Mouse (Mus musculus) heart, postnatal 4 days (tissue): ENCODE measurements around the gene Zyg11b. TPM values are rescaled to one million over a fixed set of nuclear protein-coding genes. Genes with fewer than 3 reads are reported as not detected.

Experiments
- DNase-seq: peaks from one replicate; pipeline ENCODE4 v3.0.0; 2021
- total RNA-seq, 2 experiments: library from RNA; stranded (reverse); gene quantifications; 2 replicates each; pipeline ENCODE4 v1.2.3; 2021

Zyg11b gene
- total RNA-seq: 10 to 100 TPM; 30.9 to 31.4 TPM

DNA sequence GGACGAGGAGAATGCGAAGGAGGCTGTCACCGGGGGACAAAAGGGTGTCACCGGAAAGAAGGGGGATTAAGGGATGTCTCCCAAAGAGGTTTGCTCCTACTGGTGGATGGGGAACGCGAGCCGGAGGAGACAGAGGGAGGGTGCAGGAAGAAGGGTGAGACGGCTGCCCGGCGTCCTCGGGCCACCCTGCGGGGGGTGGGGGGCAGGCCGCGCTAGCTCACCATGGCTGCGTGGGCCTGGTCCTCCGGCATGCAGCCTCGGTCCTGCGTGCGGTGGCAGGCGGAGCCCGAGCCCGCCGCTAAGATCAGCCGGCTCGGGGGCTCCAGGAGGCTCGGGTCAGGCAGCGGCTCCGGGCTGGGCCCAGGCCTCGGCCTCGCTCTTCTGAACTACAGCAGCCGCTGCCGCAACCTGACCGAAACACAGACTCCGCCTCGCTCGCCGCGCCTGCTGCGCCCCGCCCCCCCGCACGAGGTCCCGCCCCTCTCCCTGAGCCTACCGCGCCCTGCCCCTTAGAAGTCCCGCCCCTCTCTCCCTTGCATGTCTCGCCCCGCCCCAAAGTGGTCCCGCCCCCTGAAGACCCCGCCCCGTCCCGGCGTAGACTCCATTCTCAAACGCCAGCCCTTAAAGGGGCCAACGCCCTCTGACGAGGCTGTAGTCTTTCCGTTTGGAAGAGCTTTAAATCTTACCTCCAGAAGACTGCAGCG lies at the start of gene Zyg11b:
TSS of gene Zyg11b (minus strand) at position 427 of the 704 bp plus-strand sequence.
- peak; percentile 92 for DNase-seq

DNA sequence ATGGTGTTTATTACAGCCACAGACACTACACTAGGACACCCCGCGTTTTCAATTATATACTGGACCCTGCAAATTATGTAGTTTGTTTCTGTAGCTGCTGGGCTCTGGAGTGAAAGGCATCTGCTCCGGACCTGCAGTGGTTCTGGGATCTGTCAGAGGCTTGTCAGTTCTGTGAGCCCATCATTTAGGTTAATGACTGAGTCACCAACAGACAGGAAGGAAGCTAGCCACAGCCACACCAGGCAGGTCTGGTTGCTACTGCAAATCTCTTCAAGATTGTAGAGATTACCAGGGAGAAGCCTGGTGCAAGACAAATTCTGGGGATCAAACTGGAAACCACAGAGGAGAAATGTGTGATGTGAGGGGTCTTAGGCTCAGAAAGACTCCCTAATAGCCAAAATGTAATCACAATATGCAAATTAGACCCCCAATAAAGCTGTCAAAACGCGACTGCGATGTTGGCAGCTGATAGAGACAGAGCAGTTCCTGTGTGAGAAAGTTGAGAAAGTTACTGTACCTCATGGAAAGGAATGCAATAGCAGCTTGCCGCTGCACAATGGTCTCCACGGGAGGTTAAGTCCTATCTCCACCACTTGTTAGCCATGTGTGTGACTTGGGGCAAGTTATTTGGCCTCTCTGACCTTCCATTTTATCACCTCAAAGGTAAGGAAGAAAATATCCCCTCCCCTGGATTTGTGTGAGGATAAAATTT lies 49.1 kb upstream of the Zyg11b start:
- DNase-seq: no peak

DNA sequence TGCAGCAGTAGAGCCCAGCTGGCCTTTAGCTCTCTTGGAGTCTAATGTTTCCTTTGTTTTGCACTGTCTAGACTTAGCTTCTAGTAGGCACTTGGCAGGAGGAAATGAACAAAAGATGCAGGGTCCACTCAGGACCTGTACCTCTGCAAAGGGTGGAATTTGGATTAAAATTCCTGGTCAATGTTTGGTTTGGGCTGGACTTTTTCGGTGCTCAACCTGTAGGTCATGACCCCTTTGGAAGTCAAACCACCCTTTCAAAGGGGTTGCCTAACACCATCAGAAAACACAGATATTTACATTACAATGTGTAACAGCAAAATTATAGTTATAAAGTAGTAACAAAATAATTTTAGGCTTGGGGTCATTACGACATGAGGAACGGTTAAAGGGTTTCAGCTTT lies 48.2 kb upstream of the Zyg11b start:
- no peak for DNase-seq

DNA sequence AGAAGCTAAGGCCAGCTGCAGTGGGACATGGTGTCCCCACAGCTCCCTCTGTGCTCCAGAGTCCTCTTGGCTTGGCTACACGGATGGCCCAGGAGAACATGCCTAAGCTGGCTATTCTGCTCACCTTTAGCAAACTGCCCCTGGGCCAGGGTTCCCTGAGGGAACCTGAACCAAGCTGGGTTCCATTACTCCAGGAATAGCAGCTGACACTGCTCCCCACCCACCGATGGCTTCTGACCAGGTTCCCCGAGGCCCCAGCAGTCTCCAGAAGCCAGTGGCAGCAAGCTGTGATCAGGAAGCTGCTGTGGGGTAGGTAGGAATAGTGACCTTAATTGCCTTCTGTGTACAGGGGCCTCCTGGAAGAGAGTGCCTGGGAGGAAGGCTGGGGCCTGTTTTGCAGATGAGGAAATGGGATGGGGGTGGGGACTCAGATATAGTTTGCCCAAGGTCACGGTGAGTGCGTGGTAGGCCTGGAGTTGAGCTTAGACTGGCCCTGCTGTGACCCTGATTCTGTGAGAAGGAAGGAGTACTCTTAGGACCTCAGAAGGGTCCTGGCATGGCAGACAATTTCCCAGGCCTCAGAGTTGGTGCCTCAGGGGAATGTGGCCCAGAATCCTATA lies 47.5 kb upstream of the Zyg11b start:
- DNase-seq: peak; percentile 30

DNA sequence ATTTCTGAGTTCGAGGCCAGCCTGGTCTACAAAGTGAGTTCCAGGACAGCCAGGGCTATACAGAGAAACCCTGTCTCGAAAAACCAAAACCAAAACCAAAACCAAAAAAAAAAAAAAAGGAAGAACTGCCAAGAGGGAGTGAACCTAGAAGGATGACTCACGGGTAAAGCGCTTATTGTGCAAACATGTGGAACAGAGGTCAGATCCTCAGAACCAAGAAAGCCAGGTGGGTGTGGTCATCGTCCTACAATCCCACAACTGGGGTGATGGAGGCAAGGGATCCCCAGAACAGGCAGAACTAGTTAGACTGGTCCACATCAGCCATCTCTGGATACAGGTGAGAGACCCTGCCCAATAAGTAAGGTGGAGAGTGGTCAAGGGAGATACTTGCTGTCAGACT lies 46.2 kb upstream of the Zyg11b start:
- no peak for DNase-seq

DNA sequence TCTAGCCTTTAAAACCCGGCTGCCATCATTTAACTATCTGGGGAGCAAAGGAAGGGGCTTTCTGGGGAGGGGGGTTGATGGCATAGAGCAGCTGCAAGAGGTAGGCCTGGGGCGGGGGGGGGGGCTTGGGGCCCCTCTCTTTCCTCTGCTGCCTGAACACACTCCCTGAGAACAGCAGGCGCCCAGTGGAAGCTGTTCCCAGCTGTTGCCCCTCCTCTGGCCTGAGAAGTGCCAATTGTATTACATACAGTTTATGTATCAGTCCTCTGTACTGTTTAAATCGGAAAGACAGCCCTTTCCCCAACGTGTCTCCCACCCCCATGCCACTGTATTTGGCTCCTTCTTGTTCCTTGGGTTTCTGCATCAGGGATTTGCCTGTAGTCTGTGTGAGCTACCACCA lies 44.9 kb upstream of the Zyg11b start:
- no peak for DNase-seq

DNA sequence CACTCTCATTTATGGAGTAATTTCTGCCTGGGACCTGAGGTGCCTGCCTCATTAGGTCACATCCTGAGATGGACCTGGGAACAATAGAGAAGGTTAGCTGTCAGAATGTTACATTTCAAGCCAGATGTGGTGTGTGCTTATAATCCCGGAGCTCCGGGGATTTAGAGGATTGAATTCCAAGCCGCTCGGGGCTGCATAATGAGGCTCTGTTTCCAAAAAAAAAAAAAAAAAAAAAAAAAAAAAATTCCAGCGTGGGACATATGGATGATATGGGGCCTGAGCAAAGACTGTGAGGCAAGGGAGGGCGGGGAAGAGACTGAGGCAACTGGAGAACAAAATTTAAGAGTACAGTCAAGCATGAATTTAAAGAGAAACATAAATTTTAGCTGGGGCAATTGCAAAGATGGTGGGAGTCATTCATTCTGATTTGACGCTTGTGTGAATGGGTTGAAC lies 43.8 kb upstream of the Zyg11b start:
- no peak for DNase-seq

DNA sequence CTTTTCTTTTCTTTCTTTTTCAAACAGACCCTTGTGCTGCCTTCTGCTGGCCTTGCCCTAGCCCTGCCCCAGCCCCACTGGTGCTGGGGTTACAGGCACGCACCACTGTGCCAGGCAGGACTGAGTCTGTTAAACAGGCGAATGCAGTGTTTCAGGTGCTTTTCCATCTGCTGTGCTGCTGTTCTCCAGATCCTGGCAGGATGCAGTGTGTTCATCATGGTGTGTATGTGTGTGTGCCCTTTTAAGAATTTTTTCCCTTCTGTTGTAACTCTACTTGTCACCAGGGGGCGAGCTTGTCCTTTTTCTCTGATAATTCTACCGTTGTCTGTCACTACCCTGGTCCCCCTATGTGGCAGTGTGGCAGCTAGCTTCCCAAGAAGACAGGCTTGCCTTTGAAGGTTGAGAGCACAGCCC lies 38.4 kb upstream of the Zyg11b start:
- DNase-seq: peak; percentile 77

DNA sequence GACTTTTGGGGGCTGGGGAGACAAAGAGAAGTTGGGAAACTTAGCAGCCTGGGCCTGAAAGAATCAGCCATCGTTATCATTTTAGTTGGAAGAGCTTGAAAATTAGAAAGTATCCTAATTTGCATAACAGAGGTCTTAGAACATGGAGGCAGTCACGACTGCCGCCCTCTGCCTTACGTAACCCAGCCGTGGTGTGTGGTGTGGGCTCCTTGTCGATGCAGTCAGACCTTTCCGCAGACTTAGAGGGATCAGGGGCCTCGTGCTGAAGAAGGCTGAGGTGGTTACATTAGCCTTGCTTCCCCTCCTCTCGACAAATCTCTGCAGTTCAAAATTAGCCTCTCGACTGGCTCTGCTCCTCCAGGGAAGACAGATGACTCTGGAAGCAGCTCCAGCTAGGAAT lies 37.9 kb upstream of the Zyg11b start:
- DNase-seq: no peak

DNA sequence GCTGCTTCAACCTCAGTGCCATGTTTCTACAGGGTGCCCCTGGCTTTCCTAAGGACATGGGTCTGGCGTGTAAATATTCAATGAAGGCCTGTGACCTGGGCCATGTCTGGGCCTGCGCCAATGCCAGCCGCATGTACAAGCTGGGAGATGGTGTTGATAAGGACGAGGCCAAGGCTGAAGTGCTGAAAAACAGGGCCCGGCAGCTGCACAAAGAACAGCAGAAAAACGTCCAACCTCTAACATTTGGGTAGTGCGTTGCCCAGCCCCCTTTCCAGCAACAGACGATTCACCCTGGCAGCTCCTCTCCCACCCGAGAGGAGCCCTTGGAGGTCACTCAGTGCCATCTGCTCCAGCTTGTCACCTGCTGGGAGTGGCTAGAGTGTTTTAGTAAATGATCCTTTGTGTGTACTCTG lies 37.4 kb upstream of the Zyg11b start:
- no peak for DNase-seq

DNA sequence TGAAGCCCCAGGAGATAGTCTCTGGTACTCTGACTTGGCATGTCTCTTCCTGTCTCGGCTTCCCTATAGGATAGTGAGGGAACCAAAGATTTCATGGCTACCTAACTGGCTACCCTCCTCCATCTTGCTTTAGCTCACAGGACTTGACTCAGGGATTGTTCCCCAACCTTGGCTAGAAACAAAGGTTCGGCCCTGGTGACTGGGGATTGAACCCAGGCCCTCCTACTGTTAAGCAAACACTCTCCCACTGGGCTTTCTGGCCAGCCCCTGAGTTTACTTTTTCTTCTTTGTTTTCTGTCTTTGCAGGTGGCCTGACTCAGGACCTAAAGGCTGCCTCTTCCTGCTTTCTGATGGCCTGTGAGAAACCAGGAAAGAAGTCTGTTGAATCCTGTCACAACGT lies 36.9 kb upstream of the Zyg11b start:
- no peak for DNase-seq

DNA sequence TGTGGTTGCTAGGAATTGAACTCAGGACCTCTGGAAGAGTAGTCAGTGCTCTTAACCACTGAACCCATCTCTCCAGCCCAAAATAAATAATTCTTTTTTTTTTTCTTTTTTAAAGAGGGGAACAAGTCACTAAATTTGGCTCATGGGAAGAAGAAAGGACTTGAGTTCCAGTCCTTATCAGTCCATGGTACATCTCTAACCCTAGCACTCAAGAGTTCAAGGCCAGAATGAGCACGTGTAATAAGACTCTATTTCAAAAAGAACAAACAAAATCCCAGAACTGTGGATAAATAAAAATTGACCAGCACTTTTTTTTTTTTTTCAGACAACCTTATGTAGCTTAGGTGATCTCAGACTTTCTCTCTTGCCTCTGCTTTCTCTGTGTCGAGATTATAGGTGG lies 35.9 kb upstream of the Zyg11b start:
- no peak for DNase-seq

DNA sequence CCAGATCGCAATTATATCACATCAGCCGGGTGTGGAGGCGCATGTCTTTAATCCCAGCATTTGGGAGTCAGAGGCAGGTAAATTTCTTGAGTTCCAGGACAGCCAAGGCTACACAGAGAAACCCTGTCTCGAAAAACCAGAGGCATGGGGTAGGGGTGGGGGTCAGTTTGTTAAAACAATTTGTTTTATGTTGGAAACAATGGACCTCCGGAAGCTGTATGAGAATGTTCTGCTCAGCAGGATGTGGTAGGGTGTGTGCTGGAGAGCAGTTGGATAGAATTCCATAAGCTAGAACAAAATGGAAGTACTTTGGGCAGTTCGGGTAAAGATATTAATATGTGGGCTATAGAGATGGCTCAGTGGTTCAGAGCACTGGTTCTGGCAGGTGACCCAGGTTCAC lies 34.5 kb upstream of the Zyg11b start:
- DNase-seq: no peak

DNA sequence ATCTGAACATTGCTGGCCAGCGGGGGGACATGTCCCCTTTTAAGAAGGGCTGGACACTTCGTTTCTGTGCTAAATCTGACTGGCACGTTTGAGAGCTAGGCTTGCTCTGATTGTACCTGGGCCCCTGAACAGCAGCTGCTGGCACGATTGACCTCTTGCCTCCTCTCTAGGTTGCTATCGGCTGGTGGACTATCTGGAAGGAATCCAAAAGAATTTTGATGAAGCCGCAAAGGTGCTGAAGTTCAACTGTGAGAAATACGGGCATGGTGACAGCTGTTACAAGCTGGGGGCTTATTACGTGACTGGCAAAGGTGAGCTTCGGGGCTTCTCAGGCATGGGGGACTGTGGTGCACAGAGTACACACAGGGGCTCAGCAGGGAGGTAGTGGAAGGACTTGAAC lies 31.1 kb upstream of the Zyg11b start:
- DNase-seq: no peak

DNA sequence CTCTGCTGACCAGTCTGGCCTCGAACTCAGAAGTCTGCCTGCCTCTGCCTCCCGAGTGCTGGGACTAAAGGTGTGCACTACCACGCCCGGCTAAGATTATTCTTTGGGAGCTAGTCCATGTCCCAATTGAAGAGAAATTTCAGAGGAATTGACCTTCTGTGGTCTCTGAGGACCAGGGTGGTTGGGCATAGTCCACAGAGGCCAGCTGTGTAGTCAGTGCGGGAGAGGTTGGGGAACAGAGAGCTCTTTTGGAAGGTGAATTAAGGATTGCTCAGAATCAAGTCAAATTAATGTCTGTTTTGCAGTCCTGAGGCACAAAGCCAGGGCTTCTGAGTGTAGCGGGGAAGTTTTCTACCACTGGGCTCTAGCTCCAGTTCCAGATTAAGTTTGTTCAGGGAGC lies 28.9 kb upstream of the Zyg11b start:
- DNase-seq: no peak

DNA sequence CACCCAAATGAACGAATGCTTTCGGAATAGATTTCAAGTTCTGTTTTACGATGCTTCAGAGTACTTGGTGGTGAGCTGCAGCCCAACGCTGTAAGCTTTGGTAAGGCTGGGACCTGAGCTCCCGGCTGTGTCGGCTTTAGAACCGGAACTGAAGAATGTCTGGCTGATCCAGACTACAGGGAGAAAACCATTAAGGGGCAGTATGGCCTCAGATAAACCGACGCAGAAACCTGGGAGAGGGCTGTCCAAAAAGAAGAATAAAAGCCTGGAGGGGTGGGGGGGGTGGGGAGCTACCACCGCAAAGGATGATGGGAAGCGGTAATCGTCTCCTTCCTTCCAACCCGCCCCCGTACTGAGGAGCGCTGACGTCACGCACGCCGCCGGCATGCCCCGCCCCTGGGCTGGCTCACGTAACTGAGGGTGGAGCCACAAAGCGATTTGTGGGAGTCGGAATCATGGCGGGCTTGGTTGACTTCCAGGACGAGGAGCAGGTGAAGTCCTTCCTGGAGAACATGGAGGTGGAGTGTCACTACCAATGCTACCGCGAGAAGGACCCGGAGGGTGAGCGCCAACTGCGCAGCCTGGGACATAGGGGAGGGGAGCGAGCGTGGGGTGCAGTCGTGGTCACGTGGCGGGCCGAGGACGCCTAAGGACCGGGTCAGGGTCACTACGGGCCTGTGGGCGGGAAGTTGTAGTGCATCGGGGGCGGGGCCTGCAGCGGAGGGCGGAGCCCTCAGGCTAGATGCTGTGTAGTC lies 27.0 kb upstream of the Zyg11b start, which contains the start of gene Coa7:
TSS of gene Coa7 (plus strand) at position 411 of the 755 bp plus-strand sequence.
- peak; percentile 98 for DNase-seq

DNA sequence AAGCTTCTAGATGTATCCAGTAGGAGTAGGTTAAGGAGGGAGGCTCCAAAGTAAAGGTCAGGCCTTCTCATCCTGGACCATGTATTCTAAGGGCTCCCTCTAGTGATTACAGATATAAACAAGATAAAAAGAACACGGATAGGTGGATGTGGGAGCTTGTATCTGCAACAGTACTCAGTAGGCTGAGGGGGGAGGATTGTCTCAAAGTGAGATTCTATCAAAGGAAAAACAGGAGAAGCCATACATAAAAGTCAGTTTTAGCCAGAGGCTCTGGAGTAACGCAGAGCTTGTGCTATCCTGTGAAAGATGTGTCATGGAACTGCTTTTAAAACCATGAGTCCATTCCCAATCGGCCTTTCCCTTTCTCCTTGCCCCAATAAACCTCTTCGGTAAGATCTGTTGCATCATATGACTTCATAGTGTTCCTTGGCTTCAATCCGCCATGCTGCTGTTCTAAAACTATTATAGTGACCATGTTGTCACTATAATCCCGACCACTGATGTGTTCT lies 26.2 kb upstream of the Zyg11b start:
- no peak for DNase-seq

DNA sequence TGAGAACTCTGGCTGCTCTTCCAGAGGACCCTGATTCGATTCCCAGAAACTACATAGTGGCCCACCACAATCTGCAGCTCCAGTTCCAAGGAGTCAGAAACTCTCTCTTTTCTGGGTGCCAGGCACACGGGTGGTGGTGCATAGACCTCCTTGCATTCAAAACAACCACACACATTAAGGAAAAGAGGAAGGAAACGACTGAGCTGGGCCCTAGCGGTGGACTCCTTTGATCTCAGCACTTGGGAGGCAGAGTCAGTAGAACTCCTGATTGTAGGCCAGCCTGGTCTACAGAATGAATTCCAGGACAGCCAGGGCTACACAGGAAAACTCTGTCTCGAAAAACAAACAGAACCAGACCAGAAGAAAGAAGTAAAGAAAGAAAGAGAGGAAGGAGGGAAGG lies 22.7 kb upstream of the Zyg11b start:
- no peak for DNase-seq

DNA sequence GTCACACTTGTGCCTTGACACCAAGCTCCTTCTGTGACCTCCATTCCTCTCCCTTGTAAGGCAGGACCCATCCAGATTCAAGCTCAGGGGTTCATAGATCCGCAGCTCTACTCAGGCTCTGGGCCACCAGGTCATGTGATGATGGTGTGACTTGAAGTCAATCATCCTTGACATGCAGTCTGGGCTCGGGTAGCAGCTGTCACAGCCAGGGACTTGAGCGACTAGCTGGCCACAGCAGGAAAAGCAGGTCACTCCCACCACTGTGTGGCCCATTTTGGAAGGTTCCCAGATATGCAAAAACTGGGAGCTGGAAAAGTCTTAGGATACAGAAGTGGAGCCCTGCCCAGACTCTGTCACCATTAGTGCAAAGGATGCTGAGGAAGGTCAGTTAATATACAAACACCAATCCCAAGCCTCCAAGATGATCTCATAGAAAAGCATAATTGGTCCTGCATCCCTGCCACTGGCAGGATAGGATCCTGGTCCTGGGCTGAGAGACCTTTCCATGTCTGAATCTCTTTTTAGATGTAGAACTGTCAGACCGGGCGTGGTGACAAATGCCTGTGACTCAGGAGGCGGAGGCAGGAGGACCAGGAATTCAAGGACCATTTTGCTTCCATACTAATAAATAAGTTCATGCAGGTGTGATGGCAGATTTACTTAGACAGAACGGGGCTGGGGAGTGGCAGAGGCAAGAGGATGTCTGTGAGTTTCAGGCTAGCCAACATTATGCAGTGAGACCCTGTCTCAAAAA lies 19.9 kb upstream of the Zyg11b start:
- no peak for DNase-seq

DNA sequence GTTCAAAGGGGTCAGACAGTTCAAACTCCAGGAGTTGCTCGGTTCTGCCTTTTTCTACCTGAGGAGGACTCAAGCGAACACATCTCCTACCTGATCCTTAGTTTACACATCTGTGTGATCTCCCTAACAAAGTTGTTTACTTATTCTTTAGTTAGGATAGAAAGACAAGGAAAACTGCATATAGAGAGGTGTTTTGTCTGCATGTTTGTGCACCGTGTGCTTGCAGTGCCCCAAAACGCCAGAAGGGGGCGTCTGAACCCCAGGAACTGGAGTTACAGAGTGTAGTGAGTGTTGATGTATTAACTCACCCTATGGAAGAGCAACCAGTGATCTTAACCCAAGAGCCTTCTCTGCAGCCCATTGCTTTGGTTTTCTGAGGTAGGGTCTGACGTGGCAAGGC lies 18.9 kb upstream of the Zyg11b start:
- DNase-seq: no peak

DNA sequence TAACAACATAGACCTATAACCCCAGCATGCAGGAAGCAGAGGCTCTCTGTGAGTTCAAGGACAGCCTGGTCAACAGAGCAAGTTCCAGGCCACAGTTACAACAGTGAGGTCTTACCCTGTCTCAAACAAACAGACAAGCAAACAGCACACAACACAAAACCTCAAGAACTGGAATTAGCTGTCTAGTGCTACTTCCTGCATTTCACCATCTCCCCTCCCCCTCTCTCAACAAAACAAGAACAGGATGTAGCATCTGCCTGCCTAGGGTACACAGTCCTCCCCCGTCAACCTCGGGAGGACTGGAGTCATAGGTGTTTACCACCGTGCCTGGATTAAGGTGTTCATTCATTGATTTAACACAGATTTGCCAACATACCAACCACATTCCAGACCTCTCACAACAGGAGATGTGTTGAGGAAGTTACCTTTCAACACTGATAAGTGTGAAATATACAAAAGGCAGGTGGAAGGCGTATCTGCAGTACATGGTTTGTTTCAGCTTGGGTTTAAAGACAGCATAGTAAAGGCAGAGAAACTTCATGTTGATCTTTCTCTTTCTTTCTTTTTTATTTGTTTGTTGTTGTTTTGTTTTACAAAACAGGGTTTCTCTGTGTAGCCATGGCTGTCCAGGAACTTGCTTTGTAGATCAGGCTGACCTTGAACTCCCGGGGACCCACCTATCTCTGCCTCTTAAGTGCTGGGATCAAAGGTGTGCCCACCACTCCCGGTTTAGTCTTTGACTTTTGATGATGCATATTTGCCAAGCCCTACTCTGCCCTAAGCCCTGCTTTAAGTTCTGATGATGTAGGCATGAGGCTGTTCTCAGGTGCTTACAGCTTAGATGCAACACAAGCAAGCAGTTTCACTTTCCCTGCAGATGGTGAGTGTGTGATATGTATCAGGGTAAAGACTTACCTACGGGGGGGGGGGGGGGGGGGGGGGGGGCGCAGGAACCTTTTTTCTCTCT lies 18.0 kb upstream of the Zyg11b start:
- DNase-seq: no peak
